Mouse (Mus musculus): ENCODE measurements around the gene Kdm6b.

Gene Kdm6b

DNA sequence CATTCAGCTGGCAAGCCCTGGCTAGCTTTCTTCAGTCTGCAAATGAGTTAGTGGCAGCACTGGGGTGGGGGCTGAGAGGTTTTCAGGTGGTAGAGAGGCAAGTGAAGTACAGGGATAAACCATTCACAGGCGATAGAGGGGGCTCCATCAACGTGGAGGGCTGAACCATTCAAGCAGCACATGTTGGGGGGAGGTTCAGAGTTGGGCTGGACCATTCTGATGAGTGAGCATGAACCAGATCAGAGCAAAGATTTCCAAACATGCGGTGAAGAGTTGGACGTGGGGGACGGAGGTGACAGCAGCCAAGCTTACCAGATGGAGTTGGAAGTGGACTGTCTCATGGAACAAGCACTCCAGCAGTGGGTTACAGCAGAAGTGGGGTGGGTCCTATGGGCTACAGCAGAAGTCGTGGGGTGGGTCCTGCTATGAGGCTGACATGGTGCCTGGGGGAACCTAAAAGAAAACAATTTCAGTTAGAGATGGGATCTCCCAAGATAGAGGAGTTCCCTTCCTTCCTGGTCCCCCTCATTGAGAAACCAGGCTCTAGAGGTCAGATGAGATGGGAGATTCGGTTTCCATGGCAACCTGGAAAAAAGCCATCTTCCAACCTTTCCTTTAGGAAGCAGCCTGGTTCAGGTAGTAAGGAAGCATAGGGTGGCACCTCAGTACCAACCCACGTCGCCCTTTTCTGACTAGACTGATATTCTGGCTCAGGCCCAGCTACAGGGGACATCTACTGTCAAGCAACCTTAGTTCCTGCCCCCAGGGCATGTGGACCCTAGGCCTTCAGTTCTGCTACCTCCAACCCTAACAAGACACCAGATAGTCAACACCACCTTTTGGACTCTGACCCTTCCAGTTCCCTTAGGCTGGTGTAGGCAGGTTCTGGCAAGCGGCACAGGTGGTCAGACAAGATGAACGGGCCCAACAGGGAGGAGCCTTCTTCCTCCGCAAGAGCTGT lies at the start of gene Kdm6b:
Kdm6b (minus strand) TSS at position 455 of the 961 bp plus-strand sequence.
- no peak for DNase-seq (ENCODE audit: low spot score)

DNA sequence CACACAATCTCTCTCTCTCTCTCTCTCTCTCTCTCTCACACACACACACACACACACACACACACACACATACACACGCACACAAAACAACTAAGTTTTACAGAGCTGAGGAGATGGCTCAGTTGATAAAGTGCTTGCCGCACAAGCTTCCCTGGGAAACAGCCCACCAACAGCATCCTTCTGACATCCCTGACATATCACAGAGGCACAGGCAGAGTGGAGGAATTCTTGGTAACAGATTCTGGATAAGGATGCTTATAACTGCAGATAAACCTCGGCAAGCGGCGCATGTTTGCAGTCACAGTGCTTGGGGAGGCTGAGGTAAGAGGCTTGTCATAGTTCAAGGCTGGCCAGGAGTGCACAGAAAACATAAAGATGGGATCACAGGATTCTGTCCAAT lies 48.1 kb upstream of the Kdm6b start:
- no peak for DNase-seq (ENCODE audit: low spot score)

DNA sequence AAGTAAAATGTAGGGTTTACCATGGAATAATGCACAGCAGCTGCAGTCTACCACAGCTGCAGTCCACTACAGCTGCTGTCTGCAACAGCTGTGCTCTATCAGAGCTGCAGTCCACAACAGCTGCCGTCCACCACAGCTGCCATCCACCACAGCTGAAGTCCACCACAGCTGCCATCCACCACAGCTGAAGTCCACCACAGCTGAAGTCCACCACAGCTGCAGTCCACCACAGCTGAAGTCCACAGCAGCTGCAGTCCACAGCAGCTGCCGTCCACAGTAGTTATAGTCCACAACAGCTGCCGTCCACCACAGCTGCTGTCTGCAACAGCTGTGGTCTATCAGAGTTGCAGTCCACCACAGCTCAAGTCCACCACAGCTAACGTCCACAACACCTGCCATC lies 46.4 kb upstream of the Kdm6b start:
- no peak for DNase-seq (ENCODE audit: low spot score)

DNA sequence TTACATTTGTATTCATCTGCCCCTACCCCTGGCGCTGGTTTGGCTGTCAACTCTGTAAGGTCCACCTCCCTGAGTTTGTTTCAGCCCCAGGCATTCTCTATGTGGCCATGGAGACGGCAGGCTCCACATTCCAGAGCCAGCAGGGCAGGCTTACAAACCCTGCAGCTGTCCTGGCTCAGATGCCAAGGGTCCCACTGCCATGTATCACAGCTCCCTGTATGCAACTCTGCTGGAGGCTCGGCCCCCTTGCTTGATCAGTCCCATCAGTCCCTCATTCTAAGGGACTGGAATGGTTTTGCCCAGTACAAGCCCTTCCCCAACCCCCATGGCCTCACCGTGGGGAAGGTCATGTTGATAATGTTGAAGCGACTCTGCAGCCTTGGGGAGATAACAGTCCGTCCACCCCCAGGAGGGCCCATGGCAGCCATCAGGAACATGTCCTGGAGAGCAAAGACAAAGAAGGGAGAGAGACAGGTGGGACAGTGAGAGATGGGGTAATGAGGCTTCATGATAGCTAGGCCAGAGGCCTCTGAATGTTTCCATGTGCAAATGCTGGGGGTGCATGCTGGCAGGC lies 43.6 kb upstream of the Kdm6b start:
- DNase-seq (ENCODE audit: low spot score), result no peak

DNA sequence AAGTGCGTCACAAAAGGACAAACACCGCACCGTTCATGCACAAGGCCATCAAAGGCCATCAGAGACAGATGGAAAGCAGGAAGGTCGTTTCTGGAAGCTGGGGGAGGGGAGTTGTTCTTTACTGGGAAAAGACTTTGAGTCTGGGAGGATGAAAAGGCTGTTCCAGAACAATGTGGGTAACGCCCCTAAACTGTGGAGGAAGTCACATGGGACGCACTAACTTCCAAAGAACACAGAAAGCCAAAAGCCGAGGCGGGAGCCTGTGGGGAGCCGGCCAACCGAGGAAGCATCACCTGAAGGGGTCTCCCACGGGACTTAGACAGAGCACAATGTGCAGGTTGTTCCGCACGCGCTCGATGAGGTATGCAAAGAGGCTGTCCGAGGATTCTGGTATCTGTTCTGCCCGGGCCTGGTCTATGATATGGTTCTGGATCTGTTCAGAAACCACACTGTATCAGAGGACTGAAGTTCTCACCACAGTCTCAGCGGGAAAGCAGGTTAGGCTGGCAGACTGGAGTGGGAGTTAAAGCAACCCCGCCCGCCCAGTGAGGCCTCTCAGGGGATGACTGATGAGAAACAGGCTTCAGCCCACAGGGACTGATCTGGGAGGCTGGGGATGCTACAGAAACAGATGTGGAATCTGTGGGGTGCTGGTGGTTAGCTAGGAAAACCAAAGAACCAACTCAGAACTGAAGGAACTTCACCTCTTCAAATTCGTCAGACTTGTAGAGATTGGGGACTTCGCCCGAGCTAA lies 38.8 kb upstream of the Kdm6b start:
- DNase-seq (ENCODE audit: low spot score), result peak; percentile 29

DNA sequence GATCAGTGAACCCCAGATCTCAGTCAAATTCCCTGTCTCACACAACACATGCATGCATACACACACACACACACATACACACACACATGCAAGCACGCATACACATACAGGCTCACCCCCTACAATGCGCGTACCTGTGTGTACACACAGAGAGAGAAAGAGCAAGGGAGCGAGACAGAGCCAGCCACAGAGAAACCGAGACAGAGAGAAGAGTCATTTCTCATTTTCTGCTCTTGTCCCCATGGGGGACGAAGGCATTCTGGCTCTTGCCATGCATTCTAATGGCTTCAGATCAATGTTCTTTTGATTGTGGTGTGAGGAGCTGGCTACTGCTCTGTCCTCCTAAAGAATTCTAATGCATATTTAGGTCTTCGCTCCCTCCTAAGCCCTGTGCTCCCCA lies 33.8 kb upstream of the Kdm6b start:
- DNase-seq (ENCODE audit: low spot score), result no peak

DNA sequence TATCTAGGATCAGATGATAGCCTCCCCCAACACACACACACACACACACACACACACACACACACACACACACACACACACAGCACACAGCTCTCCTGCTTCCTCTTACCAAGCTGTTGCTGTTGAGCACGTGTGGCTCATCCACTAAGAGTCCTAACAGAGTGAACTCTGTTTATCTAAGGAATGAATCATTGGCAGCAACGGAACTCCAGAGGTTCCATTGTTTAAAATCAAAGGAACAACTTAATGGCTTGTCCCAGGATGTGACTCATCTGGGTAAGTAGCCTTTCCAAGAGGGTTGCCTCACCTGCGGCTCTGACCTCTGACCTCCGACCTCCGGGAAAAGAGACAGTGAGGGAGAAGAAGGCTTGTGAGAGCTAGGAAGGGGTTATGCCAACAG lies 29.9 kb upstream of the Kdm6b start:
- DNase-seq (ENCODE audit: low spot score), result no peak

DNA sequence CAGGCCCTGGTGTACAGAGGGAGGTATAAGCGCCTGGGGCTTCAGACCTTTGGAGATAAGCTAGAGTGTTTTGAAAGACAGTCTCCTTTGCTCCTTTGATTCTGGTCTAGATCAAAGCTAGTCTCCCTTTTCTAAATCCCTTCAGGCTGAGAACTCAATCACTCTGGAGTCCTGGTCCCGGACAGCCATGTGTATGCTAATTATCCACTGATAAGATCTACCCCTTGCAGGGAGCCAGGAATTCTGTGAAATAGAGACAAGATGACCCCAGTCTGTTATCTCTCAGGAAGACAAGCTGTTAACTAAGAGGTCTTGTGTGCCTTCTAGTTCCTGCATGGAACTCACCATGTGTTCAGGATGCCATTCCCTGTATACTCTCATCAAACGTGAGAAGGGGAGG lies 23.8 kb upstream of the Kdm6b start:
- DNase-seq (ENCODE audit: low spot score), result no peak

DNA sequence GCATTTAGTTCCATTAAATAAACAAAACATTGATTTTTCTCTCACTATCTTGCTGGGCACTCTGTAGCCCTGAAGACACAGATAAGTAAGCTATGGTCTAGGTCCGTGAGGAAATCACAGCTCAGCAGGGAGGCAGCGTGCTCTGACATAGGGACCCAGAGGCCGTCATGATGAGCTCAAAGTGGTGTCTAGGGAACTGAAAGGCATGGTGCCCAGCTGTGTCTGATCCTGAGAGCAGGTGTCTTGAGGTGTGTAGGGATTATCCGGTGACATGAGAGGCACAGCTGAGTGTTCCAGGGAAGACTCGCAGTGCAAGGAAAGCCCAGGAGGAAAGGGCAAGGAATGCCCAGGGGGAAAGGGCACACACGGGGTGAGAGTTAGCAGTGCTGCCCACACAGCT lies 19.7 kb upstream of the Kdm6b start:
- DNase-seq (ENCODE audit: low spot score), result no peak

DNA sequence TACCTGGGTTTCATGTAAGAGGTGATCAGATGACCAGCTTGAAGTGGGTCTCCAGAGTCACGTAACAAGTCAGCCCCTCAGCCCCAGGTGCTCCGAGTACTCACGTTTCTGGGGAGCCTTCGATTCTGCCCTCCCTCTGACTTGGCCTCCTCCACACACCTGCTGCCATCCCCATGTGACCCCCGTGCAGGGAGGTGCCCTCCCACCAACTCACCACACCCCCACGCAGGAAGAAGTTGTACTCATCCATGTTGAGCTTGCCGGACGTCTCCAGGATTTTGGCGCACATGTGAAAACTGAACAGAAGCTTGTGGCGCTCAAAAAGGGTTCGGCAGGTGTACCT lies 19.1 kb upstream of the Kdm6b start:
- no peak for DNase-seq (ENCODE audit: low spot score)

DNA sequence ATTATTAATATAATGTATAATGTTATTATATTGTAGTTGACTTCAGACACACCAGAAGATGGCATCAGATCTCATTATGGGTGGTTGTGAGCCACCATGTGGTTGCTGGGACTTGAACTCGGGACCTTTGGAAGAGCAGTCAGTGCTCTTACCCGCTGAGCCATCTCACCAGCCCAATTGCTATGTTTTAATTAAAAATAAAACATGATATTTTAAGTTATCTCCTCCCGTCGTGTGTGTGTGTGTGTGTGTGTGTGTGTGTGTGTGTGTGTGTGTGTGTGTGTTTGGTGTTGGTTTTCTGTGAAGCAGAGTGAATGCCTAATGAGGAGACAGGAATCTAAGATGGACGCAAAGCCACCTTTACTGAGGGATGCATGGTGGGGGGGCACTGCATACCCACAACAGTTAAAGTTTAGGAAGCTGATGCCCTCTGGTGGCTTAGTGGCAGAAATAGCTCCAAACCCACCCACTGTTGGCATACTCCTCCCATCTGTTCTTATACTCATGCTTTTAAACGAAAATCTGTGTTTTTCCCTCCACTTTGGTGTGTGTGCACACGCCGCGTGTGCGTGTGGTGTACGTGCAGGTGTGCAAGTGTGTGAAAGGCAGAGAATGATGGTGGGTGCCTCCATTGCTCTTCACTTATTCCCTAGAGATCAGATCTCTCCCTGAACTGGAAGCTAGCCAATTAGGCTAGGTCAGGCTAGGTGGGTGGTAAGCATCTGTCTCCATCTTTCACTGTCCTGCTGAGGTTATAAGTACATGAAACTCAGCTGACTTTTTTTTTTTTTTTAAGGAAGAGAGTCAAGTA lies 18.6 kb upstream of the Kdm6b start:
- DNase-seq (ENCODE audit: low spot score), result no peak

DNA sequence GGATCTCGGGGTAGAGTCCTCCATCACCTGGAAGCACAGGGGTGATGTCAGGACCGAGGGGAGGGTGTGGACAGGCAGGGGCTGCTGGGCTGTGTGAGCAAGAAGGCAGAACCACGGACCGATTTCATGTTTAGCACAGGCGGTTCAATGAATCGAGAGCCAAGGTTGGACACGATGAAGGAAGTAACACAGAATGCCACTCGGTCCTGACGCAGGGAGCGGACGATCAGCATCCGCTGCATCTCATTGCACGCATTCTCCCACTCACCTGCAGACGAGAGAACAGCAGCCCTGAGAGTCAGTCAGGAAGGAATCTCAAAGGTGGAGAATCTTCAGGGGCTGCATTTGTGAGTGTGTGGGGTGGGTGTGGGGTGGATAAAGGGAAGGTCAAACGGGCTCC lies 17.2 kb upstream of the Kdm6b start:
- DNase-seq (ENCODE audit: low spot score), result no peak

DNA sequence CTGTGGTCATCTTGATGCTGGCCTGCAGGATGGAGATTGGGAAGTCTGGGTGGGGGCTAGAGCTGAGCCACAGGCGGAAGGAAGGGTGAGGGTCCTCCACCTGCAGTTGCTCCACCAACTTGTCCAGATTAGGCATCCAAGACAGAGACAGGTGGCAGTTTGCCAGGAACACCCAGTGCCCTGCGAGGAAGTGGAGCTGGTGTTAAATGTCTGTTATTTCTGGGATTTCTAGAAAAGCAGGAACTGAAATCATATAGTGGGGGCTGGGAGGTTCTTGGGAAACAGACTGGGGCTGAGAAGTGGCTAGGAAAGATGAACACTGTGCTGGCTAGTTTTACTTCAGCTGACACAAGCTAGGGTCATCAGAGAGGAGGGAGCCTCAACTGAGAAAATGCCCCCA lies 15.8 kb upstream of the Kdm6b start:
- DNase-seq (ENCODE audit: low spot score), result no peak

DNA sequence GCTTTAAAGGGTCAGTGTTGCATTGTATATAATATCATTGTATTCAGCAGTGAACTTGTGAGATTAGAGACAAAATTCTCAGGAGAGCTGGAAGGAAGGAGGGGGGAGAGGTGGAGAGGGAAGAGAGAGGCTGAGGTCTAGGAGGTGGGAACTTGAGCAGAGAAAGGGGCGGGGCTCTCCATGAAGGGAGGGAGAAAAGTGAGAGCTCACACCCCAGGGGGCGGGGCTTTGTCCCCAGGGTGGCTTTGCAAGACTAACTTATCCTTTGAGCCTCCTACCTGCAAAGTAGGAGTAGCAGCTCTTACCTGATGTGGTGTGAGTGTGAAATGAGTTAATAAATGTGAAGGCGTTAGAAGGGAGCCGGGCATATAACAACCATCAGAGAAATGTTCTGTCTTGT lies 15.3 kb upstream of the Kdm6b start:
- no peak for DNase-seq (ENCODE audit: low spot score)

DNA sequence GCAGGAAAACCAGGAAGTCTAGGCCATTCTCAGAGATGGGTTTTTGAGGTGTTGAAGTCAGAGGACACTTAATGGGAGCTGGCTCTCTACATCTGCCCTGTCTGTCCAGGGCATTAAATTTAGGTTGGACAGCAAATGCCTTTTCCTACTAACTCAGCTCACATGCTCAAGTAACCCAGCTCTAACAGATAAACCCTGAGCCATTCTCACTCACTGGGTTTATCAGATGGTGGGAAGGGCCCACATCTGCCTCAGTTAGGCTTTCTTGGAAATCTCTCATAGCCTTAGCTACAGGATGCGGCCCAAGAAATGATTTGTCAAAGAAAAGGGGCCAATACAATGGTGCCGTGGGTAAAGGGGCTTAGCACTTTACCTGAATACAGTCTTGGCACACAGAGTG lies 12.8 kb upstream of the Kdm6b start:
- no peak for DNase-seq (ENCODE audit: low spot score)

DNA sequence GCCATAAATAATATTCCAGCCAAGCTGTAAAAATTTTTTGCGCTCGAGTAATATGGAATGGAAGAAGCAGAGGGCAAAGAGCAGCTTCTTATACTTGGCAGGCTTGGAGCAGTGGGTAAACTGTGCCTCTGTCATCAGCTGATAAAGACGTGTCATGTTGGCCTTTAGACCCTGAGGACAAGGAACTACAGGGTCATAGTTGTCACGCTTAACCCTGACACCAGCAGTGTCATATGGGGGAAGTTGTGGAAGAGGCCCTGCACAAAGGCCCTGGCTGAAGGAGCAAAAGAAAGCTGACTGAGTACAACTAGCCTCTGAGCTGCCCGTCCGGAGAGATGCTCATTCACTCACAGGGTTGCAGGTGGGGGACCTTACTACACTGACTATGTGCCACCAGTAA lies 10.4 kb upstream of the Kdm6b start:
- DNase-seq (ENCODE audit: low spot score), result no peak

DNA sequence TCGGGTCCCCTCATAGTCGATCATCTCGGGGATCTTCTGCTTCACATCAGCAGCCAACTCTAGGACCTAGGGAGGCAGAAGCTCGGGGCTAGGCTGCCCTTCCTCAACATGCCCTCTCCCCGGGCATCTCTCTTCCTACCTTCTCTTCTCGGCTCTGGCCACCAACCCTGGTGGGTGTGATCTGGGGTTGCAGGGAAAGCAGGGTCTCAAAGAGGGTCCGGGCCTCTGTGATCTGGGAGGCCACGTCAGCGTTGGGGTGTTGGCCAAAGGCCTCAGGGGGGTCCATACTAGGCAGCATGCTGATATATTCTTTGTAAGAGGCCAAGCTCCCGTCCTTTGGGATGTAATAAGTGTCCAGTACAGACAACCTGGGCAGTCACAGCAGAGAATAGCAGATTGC lies 9.4 kb upstream of the Kdm6b start:
- DNase-seq (ENCODE audit: low spot score), result no peak

DNA sequence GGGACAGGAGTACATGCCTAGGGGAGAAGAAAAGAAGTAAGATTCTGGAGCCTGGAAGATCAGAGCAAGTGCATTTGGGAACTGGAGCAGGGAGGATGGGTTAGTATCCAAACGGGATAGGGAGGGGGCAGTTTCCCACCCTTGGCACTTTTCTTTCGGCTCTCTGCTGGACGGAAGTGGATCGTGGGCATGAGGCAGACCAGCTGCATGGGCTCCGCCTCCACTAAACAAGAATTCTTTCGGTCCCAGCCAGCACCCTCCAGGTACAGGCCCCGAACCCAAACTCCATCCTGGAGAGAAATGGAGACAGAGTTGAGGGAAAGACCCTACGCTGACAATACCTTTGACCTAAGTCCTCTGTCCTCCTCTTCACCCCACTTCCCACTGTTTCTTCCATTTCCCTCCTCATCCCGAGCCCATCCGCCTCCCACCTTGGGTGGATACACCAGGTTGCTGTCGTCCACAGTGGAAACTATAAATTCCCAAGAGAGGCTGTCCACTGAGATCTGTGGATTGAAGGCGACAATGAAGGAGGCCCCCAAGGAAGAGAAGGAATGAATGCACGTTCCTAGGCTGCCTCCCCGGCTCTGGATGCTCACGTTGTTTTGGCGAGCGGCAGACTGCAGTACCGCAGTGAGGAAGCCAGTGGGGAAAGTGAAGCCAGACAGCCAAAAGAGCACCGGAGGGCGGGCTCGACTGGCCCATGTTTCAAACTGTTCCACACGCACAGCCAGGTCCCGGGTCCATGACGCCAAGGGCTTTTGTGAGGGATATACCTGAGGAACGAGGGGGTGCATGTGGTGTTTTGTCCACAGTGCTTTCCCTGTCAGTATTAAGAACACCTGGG lies 7.9 kb upstream of the Kdm6b start:
- no peak for DNase-seq (ENCODE audit: low spot score)

DNA sequence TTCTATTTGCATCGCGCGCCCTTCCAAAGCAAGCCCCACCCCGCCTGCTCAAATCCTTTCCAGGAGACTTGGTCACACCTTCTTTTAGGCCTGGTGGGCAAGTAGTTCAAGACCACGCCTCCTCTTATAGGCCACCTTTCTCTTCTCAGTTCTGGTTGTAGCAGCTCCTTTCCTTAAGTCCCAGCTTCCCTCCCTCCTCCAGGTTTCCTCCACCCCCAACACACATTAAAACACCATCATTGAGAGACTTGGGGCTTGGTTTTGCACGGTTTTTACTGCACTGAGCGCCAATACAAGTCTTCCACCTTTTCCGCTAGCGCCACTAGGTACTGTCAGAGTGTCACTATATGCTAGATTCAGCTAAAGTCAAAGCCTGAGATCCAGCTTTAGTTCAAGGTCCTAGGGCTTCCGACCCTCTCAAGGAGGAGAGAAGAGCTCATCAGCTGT lies 7.1 kb upstream of the Kdm6b start:
- DNase-seq (ENCODE audit: low spot score), result no peak

DNA sequence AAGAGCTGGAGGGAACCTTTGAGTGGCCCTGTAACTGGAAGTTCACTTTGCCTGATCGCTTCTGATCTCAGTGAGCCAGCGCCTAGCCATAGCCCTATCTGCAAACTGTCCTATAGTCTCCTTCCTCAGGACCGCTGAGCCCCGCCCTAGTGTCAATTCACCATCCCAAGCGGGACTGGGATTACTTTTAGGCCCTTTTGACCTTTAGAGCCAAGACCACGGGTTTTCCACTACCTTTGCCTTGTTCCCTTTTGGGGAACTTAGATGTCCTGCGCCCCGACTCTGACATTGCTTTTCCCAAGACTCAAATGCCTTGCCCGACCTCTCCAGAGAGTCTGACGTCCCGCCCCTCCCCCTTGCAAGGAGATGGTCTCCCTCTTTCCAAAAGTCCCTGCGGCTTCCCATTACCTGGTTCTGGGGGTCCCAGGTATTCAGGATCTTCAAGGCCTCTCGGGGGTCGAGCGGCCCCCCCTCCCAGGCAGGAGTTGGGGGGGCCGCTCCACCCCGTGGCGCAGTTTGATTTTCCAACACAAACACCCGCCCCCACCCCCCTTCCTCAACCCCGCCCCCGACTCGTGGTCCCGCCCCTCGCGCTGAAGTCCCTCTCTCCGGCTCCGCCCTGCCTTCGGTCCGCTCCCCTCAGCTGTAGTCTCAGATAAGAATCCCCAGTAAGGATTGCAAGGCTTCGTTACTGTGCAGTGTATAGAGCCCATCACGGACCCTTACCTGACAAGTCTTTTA lies 6.5 kb upstream of the Kdm6b start:
- no peak for DNase-seq (ENCODE audit: low spot score)

DNA sequence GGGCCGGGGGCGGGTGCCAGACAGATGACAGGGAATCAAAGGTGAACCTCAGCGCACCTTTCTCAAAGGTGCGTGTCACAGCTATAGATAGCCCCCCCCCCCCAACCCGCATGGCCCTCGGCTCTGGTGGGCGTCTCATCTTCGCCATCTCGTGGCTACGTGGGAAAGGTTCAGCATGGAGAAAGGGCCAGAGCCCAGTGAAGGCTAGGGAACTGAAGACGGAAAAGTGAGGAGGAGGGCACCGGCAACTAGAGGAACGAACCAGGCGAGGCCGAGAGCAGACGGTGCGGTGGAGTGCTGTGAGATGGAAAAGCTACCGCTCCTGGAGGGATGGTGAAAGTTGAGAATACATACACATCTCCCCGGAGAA lies 6.0 kb upstream of the Kdm6b start:
- no peak for DNase-seq (ENCODE audit: low spot score)
